Mouse (Mus musculus): ENCODE results near the gene Slc5a4b.

DNA sequence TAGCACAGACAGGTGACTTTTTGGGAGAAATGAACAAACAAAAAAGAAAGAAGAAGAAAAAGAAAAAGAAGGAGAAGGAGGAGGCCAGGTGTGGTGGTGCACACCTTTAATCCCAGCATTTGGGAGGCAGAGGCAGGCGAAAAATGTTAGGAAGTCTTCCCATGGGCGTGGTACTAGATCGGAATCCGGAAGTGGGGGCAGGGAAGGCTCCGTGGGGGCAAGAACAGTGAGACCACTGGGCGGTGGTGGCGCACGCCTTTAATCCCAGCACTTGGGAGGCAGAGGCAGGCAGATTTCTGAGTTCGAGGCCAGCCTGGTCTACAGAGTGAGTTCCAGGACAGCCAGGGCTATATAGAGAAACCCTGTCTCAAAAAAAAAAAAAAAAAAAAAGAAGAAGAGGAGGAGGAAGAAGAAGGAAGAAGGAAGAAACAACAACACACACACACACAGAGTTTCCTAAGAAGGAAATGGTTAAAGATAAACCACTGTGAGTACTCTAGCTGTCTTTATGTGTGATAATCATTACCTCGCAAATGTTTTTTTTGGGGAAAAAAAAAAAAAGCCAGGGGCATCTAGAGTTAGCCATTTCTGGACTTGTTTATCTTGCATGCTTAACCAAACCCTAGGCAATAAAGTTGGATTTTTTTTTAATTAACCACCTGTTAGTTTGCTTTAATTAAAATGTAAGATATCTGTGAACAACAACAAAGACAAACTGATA is 85.1 kb downstream of the Slc5a4b start:
- TF ChIP-seq CTCF (IDR thresholded peaks at IDR 0.05; ENCODE audit: control insufficient read depth, insufficient read depth, low read length) = no peak
- no peak for TF ChIP-seq POLR2A (IDR thresholded peaks at IDR 0.05; ENCODE audit: borderline replicate concordance, control insufficient read depth, low read depth, low read length)

All from bone marrow, adult 2 months (tissue).